Mouse (Mus musculus) liver, postnatal 0 days (tissue): ENCODE data around the gene Apela. TPM values are rescaled to one million over a fixed set of nuclear protein-coding genes. Genes with fewer than 3 reads are reported as not detected.

Experiments
- ATAC-seq: fragments of 200-750 bp; cut with Nextera tagmentation; 2 replicates; pipeline ENCODE4 v1.8.0; 2017; ENCODE audit warnings: mild to moderate bottlenecking, moderate library complexity
- DNase-seq: peaks from one replicate; pipeline ENCODE4 v3.0.0-alpha.2; 2016
- H3K27ac ChIP-seq: fragments of 300-500 bp; sonication (generic); 2 replicates; pipeline ENCODE4 v1.5.1; 2014; ENCODE audit warnings: antibody characterized with exemption, moderate library complexity, mild to moderate bottlenecking, low read depth
- H3K27me3 ChIP-seq: fragments of 300-500 bp; sonication (generic); 2 replicates; pipeline ENCODE4 v1.6.1; 2014; ENCODE audit warnings: low read length, control low read depth, mixed read lengths; ENCODE audit not compliant: insufficient read depth
- H3K36me3 ChIP-seq: fragments of 300-500 bp; sonication (generic); replicated peaks from 2 replicates; pipeline ENCODE4 v1.6.1; 2014; ENCODE audit warnings: mild to moderate bottlenecking, control low read depth, low read length, moderate library complexity, mixed read lengths; ENCODE audit not compliant: insufficient read depth
- H3K4me1 ChIP-seq: fragments of 300-500 bp; sonication (generic); 2 replicates; pipeline ENCODE4 v1.6.1; 2014; ENCODE audit warnings: antibody characterized with exemption, mild to moderate bottlenecking, control low read depth; ENCODE audit not compliant: insufficient read depth
- H3K4me2 ChIP-seq: fragments of 300-500 bp; sonication (generic); 2 replicates; pipeline ENCODE4 v1.6.1; 2014; ENCODE audit warnings: low read depth, mild to moderate bottlenecking, low read length, moderate library complexity, mixed read lengths
- H3K4me3 ChIP-seq: fragments of 300-500 bp; sonication (generic); 2 replicates; pipeline ENCODE4 v1.5.1; 2014; ENCODE audit warnings: low read depth, low read length
- H3K9ac ChIP-seq: fragments of 300-500 bp; sonication (generic); replicated peaks from 2 replicates; pipeline ENCODE4 v1.6.1; 2014; ENCODE audit warnings: mild to moderate bottlenecking, moderate library complexity
- H3K9me3 ChIP-seq: fragments of 300-500 bp; sonication (generic); 2 replicates; pipeline ENCODE4 v1.6.1; 2016; ENCODE audit warnings: mild to moderate bottlenecking, control low read depth, low read length, mixed read lengths
- CTCF ChIP-seq: sonication (generic); IDR thresholded peaks from 2 replicates; pipeline ENCODE4 v1.5.1; 2016; ENCODE audit warnings: antibody characterized with exemption, low read depth
- EP300 ChIP-seq: IDR thresholded peaks from 2 replicates; pipeline ENCODE4 v1.6.1; 2016; ENCODE audit warnings: antibody characterized with exemption, low read depth, mild to moderate bottlenecking
- WGBS: fragments of 180-500 bp; shearing (Covaris S2); extraction: QIAGEN DNeasy Blood & Tissue Kit; methylation state at CpG from one replicate; pipeline ENCODE4 v1.1.7; 2014; ENCODE audit not compliant: insufficient replicate concordance; 5-methylcytosine and 5-hydroxymethylcytosine counted together
- polyA plus RNA-seq: library from polyadenylated mRNA; unstranded; fragments of >200 nt; fragmentation: Nextera tagmentation; extraction: Ambion mirVana; gene quantifications from 2 replicates; pipeline ENCODE4 v1.2.1, GENCODE M21; 2015

Gene Apela
- polyA plus RNA-seq, 1 experiment from 2014 or later, result 0.46 TPM

- H3K9me3 ChIP-seq, result no peaks in the 10 kb centered on the region
- TF ChIP-seq CTCF (no peak), EP300 (no peak)
- H3K36me3 ChIP-seq, result no peaks in the 10 kb centered on the region
- no peak overlapping the region for H3K4me2 ChIP-seq
- 71% methylated on average over 4 of the region's 4 CpGs for WGBS
- H3K4me1 ChIP-seq, result no peaks in the 10 kb centered on the region
- H3K9ac ChIP-seq, result no peak overlapping the region
- H3K4me3 ChIP-seq, result no peak overlapping the region
- no peak for DNase-seq
- no peak for ATAC-seq
- H3K27me3 ChIP-seq, result no peaks in the 10 kb centered on the region
- H3K27ac ChIP-seq, result no peak overlapping the region
Measured at GRCm38 (mm10) chr8:64998806-64999365, 38.2 kb downstream of the Apela start.

- no peak within 1 kb of the TSS for H3K27ac ChIP-seq
- 79% methylated on average over 4 of the region's 4 CpGs for WGBS
- TF ChIP-seq EP300, result no peak
- TF ChIP-seq CTCF, result no peak
- H3K27me3 ChIP-seq, result no peaks in the 10 kb centered on the region
- H3K4me1 ChIP-seq, result no peaks in the 10 kb centered on the region
- no peak within 1 kb of the TSS for H3K4me2 ChIP-seq
- DNase-seq (no peak), ATAC-seq (no peak)
- H3K9ac ChIP-seq, result no peak within 1 kb of the TSS
- no peaks in the 10 kb centered on the region for H3K36me3 ChIP-seq
- H3K9me3 ChIP-seq, result no peaks in the 10 kb centered on the region; the same call in 1 of the 2 replicates
- no peak within 1 kb of the TSS for H3K4me3 ChIP-seq
Measured at GRCm38 (mm10) chr8:64987731-64988130, 49.4 kb downstream of the Apela start, which contains the start of gene Trim75. Gene Trim75, minus strand, starts transcription at chr8:64987831.

GRCm38 (mm10) chr8:64983150-64983897 is 53.8 kb downstream of the Apela start:
- ATAC-seq (no peak), DNase-seq (no peak)
- H3K27ac ChIP-seq, result no peak overlapping the region
- no peaks in the 10 kb centered on the region for H3K9me3 ChIP-seq
- TF ChIP-seq EP300 (no peak), CTCF (no peak)
- H3K27me3 ChIP-seq, result no peaks in the 10 kb centered on the region
- WGBS, result 65% methylated on average over 20 of the region's 20 CpGs
- no peaks in the 10 kb centered on the region for H3K4me1 ChIP-seq
- H3K9ac ChIP-seq, result no peak overlapping the region
- H3K36me3 ChIP-seq, result no peaks in the 10 kb centered on the region
- no peak overlapping the region for H3K4me2 ChIP-seq
- no peak overlapping the region for H3K4me3 ChIP-seq

Other genes with a start within 250 kb of the Apela start
- 6.2 and 6.7 TPM in 2 replicates for gene Klhl2, start 187.3 kb downstream of the Apela start, polyA plus RNA-seq
- 18.4 and 20.2 TPM in 2 replicates for gene Tmem192, start 90.2 kb downstream of the Apela start, polyA plus RNA-seq
- not detected in 2 replicates for gene Trim75, start 49.5 kb downstream of the Apela start, polyA plus RNA-seq
- not detected in 2 replicates for gene Trim61, start 18.8 kb downstream of the Apela start, polyA plus RNA-seq
- not detected in 2 replicates for gene Trim60, start 18.8 kb downstream of the Apela start, polyA plus RNA-seq
- not detected in 2 replicates for gene Gm10663, start 37.7 kb upstream of the Apela start, polyA plus RNA-seq
- 0.20 and 0.27 TPM in 2 replicates for gene BC030870, start 92.2 kb upstream of the Apela start, polyA plus RNA-seq